Mouse (Mus musculus) forebrain, embryonic 11.5 days (tissue): Measurements from ENCODE around the gene Ap1m2. TPM values are rescaled to one million over a fixed set of nuclear protein-coding genes. Genes with fewer than 3 reads are reported as not detected.
A peak's percentile ranks its signal among the peaks of the same experiment; 100 is the strongest.

Source experiments
- ATAC-seq: fragments of 200-750 bp; cut with Nextera tagmentation; replicated peaks from 2 replicates; pipeline ENCODE4 v1.8.0; 2017; ENCODE audit warnings: moderate TSS enrichment; ENCODE audit not compliant: low FRiP score
- DNase-seq: peaks from one replicate; pipeline ENCODE4 v3.0.0-alpha.2; 2017; ENCODE audit warnings: low spot score
- H3K27ac ChIP-seq: fragments of 300-500 bp; sonication (generic); 2 replicates; pipeline ENCODE4 v1.5.1; 2014; ENCODE audit warnings: low read depth, low read length
- H3K27me3 ChIP-seq: fragments of 300-500 bp; sonication (generic); 2 replicates; pipeline ENCODE4 v1.6.1; 2014; ENCODE audit warnings: mild to moderate bottlenecking, low read length, mixed read lengths; ENCODE audit not compliant: control insufficient read depth, insufficient read depth
- H3K36me3 ChIP-seq: fragments of 300-500 bp; sonication (generic); 2 replicates; pipeline ENCODE4 v1.6.1; 2014; ENCODE audit warnings: mild to moderate bottlenecking, low read length, moderate library complexity, mixed read lengths; ENCODE audit not compliant: control insufficient read depth, insufficient read depth
- H3K4me1 ChIP-seq: fragments of 300-500 bp; sonication (generic); replicated peaks from 2 replicates; pipeline ENCODE4 v1.6.1; 2014; ENCODE audit warnings: low read length, mixed read lengths; ENCODE audit not compliant: control insufficient read depth, insufficient read depth
- H3K4me2 ChIP-seq: fragments of 300-500 bp; sonication (generic); 2 replicates; pipeline ENCODE4 v1.6.1; 2014; ENCODE audit warnings: low read depth, mild to moderate bottlenecking, low read length, moderate library complexity, mixed read lengths; ENCODE audit not compliant: severe bottlenecking
- H3K4me3 ChIP-seq: fragments of 300-500 bp; sonication (generic); 2 replicates; pipeline ENCODE4 v1.5.1; 2014; ENCODE audit warnings: low read depth, low read length
- H3K9ac ChIP-seq: fragments of 300-500 bp; sonication (generic); 2 replicates; pipeline ENCODE4 v1.6.1; 2014; ENCODE audit warnings: low read length
- H3K9me3 ChIP-seq: fragments of 300-500 bp; sonication (generic); 2 replicates; pipeline ENCODE4 v1.6.1; 2016; ENCODE audit warnings: low read length, mixed read lengths; ENCODE audit not compliant: control insufficient read depth
- WGBS: fragments of 180-500 bp; shearing (Covaris S2); extraction: QIAGEN DNeasy Blood & Tissue Kit; methylation state at CpG from one replicate; pipeline ENCODE4 v1.1.7; 2014; 5-methylcytosine and 5-hydroxymethylcytosine counted together
- polyA plus RNA-seq: library from polyadenylated mRNA; unstranded; fragments of >200 nt; fragmentation: Nextera tagmentation; extraction: Ambion mirVana; gene quantifications from 2 replicates; pipeline ENCODE4 v1.2.1, GENCODE M21; 2014

Ap1m2 gene
- 1.4 and 2.6 TPM in 2 replicates for polyA plus RNA-seq

DNA sequence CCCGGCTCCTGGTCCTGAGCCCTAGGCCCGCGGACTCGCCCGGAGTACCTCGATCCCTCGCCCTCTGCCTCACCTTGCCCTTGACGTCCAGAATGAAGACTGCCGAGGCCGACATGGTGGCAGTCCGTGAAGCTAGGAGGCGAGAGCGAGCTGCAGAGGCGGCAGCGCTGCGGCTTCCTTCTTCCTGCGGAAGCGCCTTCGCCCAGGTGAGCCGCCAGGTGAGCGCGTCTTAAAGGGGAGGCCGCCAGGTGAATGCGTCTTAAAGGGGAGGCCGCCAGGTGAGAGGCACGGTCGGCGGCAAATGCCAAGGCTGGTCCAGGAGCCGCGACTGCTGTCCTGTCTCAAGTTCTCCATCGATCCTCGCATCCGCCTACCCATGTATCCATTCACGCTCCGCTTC is at the start of gene Ap1m2:
Ap1m2 (minus strand) TSS at position 204 of the 400 bp plus-strand sequence.
- 9% methylated on average over 29 of the region's 35 CpGs for WGBS

DNA sequence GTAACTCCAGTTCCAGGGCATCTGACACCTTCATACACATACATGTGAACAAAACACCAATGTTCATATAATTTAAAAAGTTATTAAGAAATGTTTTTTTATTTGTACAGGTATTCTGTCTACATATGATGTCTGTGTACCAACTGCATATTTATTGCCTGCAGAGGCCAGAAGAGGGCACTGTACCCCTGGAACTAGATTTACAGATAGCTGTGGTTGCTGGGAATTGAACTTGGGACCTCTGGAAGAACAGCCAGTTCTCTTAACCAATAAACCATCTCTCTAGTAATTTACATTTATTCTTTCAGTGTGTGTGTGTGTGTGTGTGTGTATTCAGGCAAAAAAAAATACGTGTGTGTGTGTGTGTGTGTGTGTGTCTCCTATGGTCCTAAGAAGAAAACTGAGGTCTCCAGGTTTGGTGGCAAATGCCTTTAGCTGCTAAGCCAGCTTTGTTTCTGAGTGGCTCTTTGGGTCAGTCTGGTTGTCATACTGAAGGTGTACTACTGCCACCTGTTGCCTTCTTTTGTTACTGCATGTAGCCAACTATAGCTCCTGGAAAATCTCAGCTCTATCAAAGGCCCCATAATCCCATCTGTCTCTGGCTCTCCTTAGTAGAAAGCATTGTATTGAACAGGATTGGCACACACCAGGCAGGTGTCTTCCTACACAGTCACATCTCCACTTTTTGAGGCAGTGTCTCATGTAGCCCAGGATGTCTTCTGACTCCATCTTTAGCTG is 45.0 kb upstream of the Ap1m2 start:
- Histone ChIP-seq H3K9ac (no peak overlapping the region), H3K36me3 (no peaks in the 10 kb centered on the region; the same call in 1 of the 2 replicates), H3K27ac (no peak overlapping the region), H3K9me3 (no peaks in the 10 kb centered on the region), H3K4me2 (no peak overlapping the region), H3K4me3 (no peak overlapping the region), H3K27me3 (no peaks in the 10 kb centered on the region), H3K4me1 (no peaks in the 10 kb centered on the region)
- 4% methylated on average over 1 of the region's 1 CpGs for WGBS
- peak; percentile 46 for ATAC-seq
- DNase-seq, result peak; percentile 76

More for the DNA sequence above, at the start of gene Ap1m2:
- no peaks in the 10 kb centered on the region for H3K4me1 ChIP-seq
- no peak within 1 kb of the TSS for H3K9ac ChIP-seq
- no peak for ATAC-seq
- H3K4me2 ChIP-seq, result no peak within 1 kb of the TSS
- no peaks in the 10 kb centered on the region; the same call in 1 of the 2 replicates for H3K9me3 ChIP-seq
- no peak within 1 kb of the TSS for H3K27ac ChIP-seq
- H3K36me3 ChIP-seq, result no peaks in the 10 kb centered on the region
- H3K27me3 ChIP-seq, result peaks cover 11% of the 10 kb centered on the region
- no peak within 1 kb of the TSS for H3K4me3 ChIP-seq
- DNase-seq, result peak; percentile 58

DNA sequence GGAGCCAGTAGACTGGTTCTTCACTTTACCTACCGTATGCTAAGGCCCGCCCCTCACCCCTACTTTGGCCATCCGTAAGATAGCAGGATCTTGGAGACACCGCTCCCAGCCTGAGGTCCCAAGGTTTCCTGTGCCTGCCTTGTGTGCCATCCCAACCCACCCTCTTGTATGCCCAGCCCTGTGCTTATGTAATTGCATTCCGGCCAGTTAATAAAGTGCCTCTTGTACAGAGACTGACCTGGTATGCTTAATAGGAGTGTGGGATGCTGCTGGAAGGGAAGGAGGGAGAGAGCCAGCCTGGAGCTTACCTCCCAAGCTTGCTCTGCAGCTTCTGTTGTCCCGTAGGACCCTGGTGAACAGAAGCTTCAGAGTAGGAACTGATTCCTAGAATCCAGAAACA is 42.7 kb upstream of the Ap1m2 start:
- Histone ChIP-seq H3K27ac (no peak overlapping the region), H3K36me3 (no peaks in the 10 kb centered on the region; the same call in 1 of the 2 replicates), H3K27me3 (no peaks in the 10 kb centered on the region), H3K4me1 (no peaks in the 10 kb centered on the region), H3K4me3 (no peak overlapping the region), H3K9me3 (no peaks in the 10 kb centered on the region), H3K9ac (no peak overlapping the region), H3K4me2 (no peak overlapping the region)
- no peak for DNase-seq
- 86% methylated on average over 6 of the region's 6 CpGs for WGBS
- no peak for ATAC-seq

DNA sequence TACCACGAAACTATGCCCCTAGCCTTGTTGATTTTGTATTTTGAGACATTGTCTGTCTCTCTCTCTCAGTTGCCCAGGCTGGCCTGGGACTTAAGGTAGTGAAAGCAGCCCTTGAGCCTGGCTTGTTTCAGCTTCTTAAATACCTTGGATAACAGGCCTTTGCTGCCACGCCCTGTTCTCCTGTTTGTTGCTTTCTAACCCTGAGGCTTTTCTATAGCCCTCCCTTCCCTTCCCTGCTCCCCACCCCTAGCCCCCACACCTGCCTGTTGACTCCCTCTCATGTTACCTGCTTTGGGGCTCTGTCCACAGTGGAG is 41.2 kb upstream of the Ap1m2 start:
- ATAC-seq (no peak), DNase-seq (no peak)
- H3K4me1 ChIP-seq, result no peaks in the 10 kb centered on the region
- 49% methylated on average over 2 of the region's 2 CpGs for WGBS
- no peak overlapping the region for H3K27ac ChIP-seq
- H3K9ac ChIP-seq, result no peak overlapping the region
- no peaks in the 10 kb centered on the region; the same call in none of the 2 replicates for H3K36me3 ChIP-seq
- H3K4me2 ChIP-seq, result no peak overlapping the region
- H3K27me3 ChIP-seq, result no peaks in the 10 kb centered on the region
- H3K4me3 ChIP-seq, result no peak overlapping the region
- H3K9me3 ChIP-seq, result no peaks in the 10 kb centered on the region

DNA sequence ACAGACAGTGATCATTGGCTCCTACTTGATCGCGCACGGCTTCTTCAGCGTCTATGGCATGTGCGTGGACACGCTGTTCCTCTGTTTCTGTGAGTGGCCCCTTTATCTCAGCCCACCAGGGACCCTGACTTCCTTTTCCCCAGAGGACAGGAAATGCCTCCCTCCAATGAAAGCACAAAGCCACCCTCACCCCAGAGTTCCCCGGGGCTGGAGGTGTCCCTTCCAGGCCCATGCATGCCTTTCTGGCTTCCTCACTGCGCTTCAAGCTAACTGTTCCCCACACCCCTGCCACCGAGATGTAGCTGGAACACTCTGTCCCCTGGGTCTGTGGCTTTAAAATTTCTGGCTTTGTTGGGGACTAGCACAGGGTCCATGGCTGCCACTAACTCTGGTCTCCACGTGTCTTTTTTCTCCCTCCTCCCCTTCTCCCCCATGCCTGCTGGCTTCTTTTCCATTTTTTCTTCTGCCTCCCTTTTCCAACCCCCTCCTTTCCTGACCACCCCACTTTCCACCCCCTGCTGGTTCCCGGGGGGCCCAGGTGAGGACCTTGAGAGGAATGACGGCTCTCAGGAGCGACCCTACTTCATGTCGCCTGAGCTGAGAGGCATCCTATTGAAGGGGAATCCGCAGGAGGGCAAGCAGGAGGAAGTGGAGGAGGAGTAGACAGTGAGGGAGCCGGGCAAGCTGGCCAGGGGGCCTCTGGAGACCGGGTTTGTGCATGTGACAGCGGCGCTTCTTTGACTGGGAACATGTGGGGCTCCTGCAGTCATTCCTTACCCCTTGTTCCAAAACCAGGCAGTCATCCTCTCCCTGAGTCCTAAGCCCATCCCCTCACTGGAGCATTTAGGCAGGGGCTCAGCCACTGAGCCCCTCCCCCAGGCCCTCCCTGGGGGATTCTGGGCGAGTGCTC is 40.6 kb upstream of the Ap1m2 start:
- no peaks in the 10 kb centered on the region; the same call in none of the 2 replicates for H3K36me3 ChIP-seq
- no peak for DNase-seq
- no peak overlapping the region for H3K27ac ChIP-seq
- H3K4me3 ChIP-seq, result no peak overlapping the region
- ATAC-seq, result no peak
- no peak overlapping the region for H3K9ac ChIP-seq
- no peaks in the 10 kb centered on the region for H3K4me1 ChIP-seq
- no peaks in the 10 kb centered on the region for H3K9me3 ChIP-seq
- H3K27me3 ChIP-seq, result no peaks in the 10 kb centered on the region
- no peak overlapping the region for H3K4me2 ChIP-seq
- WGBS, result 37% methylated on average over 20 of the region's 20 CpGs

DNA sequence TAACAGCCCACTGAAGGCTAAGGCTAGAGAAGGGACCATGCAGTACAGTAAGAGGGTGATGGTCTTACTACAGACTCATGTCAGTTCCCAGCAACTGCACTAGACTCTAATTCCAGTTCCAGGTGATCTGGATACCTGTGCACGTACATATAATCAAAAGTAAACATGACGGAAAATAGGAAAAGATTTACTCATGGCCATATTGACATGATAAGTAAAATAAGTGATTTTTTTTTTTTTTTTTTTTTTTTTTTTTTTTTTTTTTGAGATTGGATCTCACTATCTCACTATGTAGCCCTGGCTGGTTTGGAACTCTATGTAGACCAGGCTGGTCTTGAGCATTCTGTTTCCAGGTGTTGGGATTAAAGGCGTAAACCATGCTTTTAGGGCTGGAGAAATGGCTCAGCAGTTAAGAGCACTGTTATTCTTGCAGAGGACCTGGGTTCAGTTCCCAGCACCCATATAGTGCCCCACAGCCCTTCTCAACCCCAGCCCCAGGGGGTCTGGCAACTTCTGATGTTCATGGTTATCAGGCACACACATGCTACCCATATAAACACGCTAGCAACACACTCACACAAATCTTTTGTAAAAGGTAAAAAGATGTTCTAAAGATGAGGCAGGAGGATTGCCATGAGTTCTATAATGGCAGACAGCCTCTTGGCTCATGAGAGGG is 39.7 kb upstream of the Ap1m2 start:
- Histone ChIP-seq H3K27ac (no peak overlapping the region), H3K27me3 (no peaks in the 10 kb centered on the region), H3K4me2 (no peak overlapping the region), H3K4me3 (no peak overlapping the region), H3K9me3 (no peaks in the 10 kb centered on the region), H3K36me3 (no peaks in the 10 kb centered on the region; the same call in none of the 2 replicates), H3K9ac (no peak overlapping the region), H3K4me1 (no peaks in the 10 kb centered on the region)
- WGBS, result 95% methylated on average over 4 of the region's 4 CpGs
- ATAC-seq (no peak), DNase-seq (no peak)

DNA sequence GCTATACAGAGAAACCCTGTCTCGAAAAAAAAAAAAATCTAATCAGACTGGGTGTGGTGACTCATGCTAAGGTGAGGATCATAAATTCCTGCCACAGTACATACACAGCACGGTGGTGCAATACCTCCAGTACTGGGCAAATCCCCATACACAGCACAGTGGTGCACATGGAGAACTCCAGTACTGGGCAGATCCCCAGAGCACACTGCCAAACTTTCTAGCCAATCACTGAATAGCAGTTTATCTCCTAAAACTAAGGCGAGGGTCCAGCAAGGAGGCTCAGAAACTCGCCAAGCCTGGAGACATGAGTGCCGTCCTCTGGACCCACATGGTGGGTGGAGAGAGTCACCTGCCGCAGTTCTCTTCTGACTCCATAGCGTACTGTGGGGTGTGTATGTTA is 39.0 kb upstream of the Ap1m2 start:
- H3K9me3 ChIP-seq, result no peaks in the 10 kb centered on the region
- H3K27me3 ChIP-seq, result no peaks in the 10 kb centered on the region
- H3K4me3 ChIP-seq, result no peak overlapping the region
- 89% methylated on average over 7 of the region's 7 CpGs for WGBS
- no peaks in the 10 kb centered on the region for H3K4me1 ChIP-seq
- H3K4me2 ChIP-seq, result no peak overlapping the region
- H3K36me3 ChIP-seq, result no peaks in the 10 kb centered on the region; the same call in none of the 2 replicates
- no peak overlapping the region for H3K9ac ChIP-seq
- H3K27ac ChIP-seq, result no peak overlapping the region
- no peak for ATAC-seq
- DNase-seq, result no peak

DNA sequence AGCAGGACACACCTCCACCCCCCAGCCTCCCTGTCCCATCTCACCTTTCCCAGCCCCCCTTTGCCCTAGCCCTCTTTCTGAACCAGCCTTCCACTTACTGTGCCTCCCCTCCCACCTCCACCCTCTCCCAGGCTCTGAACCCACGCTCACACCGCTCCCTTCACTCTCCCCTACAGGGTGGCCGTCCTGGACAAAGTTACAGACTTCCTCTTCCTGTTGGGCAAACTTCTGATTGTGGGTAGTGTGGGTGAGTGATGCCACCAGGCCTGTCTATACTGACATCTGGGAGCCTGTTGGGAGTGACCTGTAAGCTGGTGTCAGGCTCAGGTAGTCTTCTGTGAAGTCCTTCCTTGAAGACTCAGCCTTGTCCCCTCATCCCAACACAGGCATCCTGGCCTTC is 36.0 kb upstream of the Ap1m2 start:
- H3K36me3 ChIP-seq, result no peaks in the 10 kb centered on the region; the same call in none of the 2 replicates
- H3K4me2 ChIP-seq, result no peak overlapping the region
- ATAC-seq, result no peak
- 91% methylated on average over 3 of the region's 3 CpGs for WGBS
- H3K4me1 ChIP-seq, result no peaks in the 10 kb centered on the region
- H3K9ac ChIP-seq, result no peak overlapping the region
- no peaks in the 10 kb centered on the region for H3K27me3 ChIP-seq
- H3K4me3 ChIP-seq, result no peak overlapping the region
- no peaks in the 10 kb centered on the region for H3K9me3 ChIP-seq
- H3K27ac ChIP-seq, result no peak overlapping the region
- no peak for DNase-seq
